Mouse (Mus musculus) ovary, postnatal 36 days (tissue): ENCODE measurements at regions not wholly inside any gene's neighbourhood (a gene's known extent, or its start where the extent isn't known, plus 50 kb on each side); places are given as distances from the start of the nearest gene placed in this dataset.

ENCODE experiments used
- DNase-seq: peaks from one replicate; pipeline ENCODE4 v3.0.0; 2022; ENCODE audit warnings: low spot score, mixed read lengths

DNA sequence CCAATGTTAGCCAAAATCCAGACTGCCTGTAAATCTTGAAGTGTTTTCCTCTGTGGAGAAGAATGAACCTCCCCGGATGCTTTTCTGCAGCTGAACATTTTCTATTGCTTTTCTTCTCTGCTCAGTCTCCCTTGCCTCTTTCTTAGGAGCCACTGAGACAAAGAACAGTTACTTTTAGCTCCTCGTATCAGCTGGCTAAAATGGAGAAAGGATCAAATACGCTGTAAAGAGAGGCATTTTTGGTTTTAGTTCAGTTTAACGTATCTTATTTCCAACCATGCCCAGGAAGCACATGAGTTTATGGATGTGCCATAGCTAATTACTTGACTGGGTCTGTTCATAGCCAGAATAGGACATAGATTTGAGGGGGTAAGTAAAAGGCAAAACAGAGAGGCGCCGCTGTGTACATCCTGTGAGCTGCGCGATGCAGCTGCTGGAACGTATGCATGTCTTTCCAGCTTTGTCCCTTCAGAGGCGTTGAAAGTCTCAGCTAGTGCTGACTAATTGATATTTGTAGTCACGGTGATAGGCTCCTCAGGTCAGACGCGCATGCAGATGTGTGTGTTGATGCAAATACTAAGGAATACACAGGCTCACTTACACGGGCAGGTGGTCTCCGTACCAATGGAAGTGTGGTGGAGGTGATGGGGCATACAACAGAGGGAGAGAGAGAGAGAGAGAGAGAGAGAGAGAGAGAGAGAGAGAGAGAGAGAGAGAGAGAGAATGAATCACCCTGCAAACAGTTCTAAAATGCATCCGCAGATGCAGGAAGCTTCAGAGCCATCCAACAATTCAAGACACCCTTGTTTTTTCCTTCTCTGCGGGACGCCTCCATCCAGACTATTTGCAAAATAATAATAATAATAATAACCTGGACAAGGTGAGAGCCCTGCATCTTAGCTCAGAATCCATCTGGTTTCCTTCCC, 216.5 kb upstream of the Ubash3b start:
- DNase-seq: no peak

DNA sequence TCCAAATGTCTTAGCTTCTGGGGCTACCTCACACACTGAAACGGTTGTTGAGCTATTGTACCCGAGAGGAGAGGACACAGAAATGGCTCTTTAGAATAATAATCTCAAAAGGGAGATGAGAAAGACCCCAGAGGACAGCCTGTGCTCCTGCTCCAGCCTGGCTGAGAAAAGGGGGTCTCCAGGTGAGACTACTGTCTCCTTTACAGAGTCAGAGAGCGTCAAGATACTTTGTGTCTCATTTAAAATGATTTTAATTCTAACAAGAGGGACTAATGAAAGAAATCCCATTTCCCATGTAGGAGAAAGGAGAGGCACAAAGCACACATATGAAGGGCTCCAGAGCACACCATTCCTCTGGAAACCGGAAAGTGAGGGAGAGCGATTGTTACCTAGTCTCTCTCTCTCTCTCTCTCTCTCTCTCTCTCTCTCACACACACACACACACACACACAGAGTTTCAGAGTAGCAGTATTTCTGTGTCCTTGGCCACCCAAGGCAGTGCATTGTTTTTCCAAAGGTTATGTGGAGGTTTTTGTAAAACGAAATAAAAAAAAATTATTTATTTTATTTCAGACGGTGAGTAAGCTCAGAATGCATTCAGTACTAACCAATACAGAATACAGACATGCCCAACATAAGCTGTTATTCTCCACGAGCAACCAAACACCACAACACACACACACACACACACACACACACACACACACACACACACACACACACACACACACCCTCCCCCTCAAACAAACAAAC, 215.6 kb upstream of the Ubash3b start:
- no peak for DNase-seq

DNA sequence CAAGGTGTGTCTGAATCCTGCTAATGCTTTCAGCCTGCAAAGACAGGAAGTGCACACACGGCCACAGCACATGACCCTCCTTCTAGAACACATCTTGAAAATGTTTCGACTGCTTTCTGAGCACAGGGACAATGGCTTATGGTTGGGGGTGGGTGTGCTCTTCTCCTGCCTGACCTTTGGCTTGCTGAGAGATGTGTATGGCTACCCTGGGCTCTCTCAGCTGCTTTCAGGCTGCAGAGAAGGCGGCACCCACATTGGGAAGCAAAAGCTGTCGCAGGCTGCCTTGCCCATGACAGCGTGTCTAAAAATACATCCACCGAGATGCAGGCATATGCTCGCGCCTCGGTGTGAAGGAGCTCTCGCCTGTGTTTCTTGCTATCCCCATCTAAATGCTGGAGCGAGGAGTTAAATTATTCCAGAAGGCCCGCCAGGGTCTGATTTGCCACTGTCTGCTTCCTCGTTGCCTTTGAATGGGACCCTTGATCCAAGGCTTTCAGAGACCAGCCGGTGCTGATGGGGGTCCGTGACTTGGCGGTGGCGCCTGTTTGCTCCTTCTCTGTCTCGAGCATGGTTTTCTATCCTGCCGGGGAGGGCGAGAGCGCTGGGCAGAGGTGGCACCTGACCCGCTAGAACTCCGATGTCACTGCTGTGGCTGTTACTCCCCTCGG, 214.6 kb upstream of the Ubash3b start:
- no peak for DNase-seq

DNA sequence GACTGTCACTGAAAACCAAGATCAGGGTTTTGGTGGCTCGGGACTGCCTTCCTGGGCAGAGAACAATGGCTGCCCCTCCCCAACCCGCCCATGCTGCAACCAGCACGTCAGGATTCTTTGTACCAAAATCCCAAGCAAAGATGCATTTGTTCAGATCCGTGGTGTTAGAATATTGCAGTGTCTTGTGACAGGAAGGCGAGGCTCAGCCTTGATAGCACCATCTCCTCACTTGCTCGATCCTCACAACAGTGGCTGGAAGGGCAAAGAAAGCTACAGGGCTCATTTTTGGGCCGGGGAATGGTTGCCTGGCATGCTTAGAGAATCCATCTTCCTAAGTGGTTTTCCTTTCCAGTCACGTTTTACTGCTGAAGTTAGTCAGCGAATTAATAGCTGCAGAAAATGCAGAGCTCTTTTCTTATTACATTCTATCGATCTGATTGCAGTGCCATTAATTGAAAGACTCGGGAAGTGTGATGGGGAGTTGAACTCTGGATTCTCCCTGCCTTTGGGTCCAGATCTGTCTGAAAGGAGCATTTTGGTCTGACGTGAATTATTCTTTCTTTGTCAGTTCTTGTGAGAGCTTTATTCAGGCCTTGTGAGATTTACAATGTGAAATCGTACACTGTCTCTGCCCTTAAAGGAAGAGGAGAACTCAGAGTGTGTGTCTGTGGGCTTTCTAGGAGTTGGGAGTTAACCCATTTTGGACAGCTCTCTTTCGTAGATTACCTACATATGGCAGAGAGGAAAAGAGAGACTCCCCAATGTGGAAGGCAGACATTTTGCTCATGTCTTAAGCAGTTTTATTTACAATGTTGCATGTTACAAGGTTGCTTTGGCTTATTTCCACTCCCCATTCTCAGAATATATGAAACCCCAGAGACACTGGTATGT, 213.3 kb upstream of the Ubash3b start:
- DNase-seq: no peak

DNA sequence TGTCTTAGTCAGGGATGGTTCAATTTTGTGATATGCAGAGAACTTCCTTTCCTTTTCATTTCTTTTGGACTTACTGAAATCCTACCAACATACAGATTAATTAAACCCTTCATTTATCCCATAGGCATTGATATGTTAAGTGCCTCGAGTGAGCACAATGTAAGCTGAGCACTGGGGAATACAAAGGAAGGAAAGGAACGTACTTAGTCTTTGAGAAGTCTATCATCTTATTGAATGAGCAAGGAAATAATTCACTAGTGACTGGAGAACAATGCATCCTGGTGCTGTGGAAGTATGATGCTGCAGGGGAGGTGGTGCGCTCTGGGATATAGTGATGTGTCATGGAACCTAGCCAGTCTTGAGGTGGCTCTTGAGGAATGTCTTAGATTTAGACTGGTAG, 204.9 kb upstream of the Ubash3b start:
- no peak for DNase-seq

DNA sequence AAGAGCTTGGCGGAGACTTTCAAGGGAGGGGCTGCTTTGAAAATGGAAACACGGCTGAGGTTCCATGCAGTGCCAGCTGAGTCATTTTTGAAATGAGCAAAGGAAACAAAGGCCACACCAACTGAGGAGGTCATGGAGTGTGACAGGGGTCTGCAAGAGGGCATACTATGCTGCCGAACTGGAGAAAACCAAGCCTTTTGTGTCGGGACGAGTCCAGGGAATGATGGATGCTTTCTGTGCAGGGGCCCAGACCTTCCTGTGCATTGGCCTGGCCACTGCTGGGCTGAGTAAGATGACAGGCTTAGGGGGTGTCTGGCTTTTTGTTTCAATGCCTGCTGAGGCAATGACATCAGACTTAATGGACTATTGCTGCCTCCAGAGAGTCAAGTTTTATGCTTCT, 203.8 kb upstream of the Ubash3b start:
- no peak for DNase-seq

DNA sequence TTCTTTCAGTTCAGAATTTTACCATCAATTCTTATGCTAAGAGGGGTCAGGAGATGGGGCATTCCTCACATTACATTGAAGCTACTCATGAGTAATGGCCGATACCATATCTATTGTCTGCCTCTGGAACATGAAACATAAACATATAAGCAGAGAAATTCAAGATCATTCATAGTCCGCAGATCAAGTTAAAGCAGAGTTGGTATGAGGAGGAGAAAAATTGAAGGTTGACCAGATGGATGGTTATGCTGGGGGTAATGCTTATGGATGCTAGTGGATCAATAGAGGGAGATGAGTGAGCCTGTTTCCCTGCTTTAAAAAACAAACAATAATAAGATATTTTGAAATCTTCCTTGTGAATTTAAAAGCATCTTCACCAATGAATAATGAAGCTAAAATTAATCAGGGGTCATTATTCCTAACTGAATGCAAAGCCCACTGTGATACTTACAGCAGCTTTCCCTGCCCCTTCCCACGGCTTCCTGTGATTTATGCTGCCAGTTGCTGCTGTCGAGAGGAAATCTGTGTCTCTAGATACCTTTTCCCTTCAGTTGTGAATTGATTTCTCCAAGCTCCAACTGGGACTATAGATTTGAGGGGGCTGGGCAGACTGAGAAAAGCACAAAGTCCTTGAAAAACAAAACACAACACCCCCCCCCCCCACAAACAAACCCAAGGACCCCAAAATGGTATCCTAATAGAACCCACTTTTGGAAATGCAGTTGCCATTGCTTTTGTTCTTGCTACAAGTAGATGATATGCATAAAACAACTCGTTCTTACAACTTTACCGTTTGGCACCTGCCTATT, 203.1 kb upstream of the Ubash3b start:
- no peak for DNase-seq

DNA sequence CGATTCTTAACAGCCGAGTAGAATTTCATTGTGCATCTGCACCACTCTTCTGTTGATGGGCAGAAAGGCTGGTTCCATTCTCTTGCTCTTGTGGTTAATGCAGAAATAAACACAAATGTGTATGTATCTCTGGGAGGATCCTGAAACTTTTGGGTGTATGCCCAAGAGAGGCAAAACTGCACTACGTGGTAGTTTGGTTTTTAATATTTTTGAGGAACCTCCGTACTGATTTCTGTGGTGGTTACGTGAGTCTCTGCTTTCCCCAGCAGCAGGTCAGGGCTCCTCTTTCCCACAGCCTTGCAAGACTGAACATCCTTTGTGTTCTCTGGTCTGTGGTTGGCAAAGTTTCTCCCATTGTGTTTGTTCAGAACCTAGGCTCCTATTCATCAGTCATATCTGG, 198.9 kb upstream of the Ubash3b start:
- DNase-seq: no peak

DNA sequence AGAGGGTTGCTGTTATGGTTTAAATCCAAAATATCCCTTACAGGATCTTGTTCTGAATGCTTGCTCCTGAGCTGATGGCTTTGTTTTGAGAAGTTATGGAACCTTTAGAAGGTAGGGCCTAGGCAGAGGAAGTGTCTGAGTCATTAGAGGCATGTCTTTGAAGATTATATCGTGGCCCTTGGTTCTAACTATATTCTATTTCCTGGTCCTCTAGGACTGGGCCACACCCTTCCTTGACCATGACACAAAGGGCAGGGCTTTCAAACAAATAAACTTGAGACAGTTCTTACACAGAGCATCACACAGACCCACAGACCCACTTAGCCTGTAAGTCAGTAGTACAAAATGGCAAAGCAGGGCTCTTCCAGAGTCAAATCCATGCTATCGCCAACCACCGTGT, 197.8 kb upstream of the Ubash3b start:
- DNase-seq: no peak

DNA sequence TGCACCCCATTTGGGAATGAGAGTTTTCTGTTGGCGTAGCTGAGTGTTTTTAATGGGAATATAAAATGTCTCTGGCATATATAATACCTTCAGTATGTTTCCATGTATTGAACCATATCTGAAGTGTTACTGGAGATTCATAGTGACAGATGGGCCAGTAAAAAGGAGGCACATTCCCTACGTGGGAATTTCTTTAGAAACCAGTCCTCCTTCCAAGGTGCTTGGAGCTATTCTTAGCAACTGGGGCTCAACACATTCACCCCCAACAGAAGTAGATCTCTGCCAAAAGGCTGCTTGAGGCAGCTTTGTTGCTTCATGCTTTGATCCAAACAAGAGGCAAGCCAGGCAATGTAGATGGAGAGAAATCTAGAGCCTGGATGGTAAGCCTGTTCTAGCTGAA, 183.8 kb upstream of the Ubash3b start:
- no peak for DNase-seq

DNA sequence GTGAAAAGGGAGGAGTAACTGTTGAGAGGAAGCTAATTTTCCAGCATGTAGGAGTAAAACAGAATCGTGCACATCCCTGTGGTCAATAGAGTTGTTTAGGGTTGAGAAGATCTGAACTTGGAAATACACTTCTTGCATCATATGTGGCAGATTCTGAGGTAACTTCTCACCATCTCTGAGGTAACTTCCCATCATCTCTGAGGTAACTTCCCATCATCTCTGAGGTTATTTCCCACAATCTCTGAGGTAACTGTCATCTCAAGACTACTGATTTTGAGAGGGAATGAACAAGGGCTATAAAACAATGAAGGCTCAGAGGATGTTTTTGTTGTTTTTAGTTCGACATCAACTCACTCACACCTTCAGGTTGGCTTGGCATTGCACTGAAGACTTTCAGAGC, 175.9 kb upstream of the Ubash3b start:
- no peak for DNase-seq

DNA sequence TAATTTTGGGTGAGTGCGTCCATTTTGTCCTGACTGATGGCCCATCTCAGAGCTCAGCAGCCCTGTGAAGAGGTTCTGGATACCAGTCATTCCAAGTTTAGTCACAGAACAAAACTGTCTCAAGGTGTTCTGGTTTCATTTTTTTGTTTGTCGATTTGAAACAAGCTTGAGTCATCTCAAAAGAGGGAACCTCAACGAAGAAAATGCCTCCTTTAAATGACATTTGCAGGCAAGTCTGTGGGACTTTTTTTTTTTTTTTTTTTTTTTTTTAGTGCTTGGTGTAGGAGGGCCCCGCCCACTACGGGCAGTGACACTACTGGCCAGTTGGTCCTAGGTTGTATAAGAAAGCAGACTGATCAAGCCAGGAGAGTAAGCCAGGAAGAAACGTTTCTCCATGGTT, 175.3 kb upstream of the Ubash3b start:
- DNase-seq: no peak

DNA sequence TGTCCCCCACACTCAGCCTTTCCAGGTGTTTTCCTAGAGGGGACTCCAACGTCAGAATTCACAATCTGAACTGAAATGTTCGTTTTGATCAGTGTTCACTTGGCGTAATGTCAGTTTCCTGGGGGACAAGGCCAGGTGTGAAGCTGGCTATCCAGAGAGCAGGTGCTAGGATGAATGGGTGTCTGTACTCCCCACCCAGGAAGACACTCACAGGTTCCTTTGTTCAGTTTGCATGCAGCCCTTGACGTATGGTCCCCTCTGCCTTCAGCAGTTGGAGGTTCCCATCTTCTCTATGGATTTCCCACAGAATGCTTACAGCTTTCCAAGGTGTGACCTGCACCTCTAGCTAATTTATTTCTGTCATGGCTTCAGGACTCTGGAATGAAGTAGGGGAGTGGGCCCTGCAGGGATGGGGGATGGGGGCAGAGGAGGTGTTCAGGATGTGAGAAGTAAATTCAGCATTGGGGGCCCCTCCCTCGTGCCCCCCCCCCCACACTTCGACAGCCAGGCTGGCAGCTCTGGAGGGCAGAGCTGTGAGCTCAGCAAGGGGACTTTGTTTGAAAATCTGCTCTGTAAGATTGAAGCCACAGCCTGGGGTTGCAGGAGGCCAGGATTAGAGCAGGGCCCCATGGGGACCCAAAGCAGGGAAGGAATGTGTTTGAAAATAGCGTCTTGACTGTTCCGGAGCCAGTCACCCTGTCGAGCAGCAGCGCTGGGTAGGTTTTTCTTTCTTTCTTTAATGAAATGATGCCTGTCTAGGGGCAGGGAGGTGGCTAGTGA, 173.2 kb upstream of the Ubash3b start:
- no peak for DNase-seq

DNA sequence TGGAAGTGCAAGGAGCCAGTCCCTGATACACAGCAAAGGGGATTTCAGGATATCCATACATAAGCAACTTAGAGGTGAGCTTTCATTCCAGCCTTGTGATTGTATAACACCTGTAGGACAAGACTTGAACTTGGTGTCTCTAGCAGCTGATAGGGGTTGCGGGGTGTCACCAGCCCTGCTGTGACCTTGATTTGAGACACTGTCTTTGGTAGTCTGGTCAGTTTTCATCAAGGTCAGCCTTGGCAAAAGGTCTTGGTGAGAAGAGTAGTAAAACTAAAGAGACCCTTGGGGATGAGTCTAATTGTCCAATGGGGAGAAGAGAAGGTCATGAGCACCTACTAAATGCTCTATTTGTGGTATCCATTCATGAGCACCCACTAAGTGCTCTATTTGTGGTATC, 172.0 kb upstream of the Ubash3b start:
- no peak for DNase-seq

DNA sequence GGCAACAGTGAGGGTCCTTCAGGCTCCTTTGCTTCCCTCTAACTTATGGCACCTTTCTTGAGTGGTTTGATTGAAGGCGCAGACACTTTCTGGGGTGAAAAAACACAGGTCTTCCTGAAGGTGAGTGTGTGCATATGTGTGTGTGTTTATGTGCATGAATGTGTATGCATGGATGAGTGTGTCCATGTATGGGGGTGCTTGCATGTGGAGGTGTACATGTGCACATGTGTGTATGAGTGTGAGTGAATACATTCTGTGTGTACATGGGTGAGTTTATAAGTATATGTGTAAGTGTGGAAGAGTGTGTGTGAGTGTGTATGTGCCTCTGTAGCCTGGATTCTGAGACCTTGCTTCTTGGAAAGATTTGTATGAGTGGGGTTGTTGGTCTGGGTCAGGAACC, 167.5 kb upstream of the Ubash3b start:
- no peak for DNase-seq

DNA sequence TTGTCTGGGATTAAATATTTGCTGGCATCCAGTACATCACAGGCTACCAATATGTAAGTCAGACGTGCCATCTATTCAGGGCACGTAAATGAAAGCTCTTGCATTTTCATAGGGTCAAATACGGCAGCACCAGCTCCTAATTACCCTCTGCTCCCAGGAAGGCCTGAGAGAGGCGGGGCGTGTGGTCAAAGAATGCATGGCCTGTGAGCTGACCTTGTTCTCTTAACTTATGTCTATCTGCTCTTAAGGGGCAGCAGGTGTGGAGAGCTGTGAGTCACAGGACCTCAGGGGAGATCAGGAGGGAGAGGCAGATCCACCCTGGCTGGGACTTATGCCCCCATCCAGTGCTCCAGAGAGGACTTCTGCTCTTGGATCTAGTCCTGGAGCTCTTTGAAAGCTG, 167.0 kb upstream of the Ubash3b start:
- DNase-seq: no peak

DNA sequence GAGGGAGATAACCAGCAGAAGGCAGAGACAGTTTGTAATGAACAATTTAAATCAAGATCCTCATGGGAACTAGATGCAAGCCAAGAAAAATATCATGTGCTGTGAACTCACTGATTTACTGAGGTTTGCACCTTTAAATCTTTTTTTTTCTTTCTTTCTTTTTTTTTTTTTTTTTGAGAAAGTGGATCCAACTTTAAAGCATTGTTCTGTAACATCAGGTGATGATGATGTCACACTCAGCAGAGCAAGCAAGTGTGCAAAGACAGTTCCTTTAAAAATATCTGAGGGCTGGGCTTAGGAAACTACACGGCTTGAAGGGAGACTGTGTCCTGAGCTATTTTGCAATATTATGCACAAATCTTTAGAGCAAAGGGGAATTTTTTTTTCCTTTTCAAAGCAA, 166.6 kb upstream of the Ubash3b start:
- no peak for DNase-seq

DNA sequence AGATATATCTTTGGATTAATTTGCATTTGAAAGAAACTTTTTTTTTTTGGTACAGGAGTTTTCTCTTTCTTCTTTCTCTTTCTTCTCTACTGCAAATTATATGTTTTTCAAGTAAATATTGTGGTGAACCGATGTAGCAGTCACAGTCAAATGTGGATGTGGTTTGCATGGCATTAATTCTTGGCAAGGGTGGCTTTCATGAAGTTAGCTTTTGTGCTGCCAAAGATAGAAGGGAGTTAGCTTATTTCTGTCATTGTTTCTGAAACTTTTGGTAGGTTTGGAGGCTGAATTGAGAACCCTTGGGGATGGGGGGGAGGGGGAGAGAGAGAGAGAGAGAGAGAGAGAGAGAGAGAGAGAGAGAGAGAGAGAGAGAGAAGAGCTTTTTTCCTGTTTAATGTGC, 166.1 kb upstream of the Ubash3b start:
- no peak for DNase-seq

DNA sequence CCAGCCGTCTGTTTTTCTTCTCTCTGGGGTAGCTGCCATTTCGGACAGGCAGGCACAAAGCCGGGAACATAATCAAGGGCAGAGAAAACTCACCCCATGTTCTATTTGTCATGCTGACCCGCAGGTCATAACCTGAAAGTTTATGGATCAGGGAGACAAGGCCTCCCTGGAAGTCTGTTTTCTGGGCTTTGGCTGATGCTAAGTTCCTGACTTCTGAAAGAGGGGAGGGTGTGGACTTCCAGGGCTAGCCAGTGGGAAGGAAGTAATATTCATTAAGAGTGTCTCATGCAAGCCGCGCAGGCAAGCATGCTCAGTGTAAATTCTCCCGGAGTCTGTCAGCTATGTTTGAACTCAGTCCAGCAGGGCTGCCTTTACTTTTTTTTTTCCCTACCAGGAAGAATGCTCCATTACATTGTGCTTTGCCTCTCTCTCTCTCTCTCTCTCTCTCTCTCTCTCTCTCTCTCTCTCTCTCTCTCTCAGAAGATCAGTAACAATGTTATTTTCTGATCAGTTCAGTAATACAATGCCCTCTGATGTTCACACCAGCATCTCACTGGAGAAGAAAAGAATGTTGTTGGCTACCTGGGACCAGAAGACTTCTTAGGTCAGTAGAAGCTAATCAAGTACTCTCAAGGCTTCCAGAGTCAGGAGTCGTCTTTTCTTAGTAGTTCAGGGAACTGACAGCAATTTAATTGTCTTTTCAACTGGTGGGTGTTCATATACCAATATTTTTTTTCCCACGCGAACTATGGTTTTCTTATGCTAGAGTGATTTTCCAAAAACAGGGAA, 165.5 kb upstream of the Ubash3b start:
- DNase-seq: peak; percentile 30
